Mouse (Mus musculus): ENCODE measurements at regions not wholly inside any gene's neighbourhood (a gene's known extent, or its start where the extent isn't known, plus 50 kb on each side); places are given as distances from the start of the nearest gene placed in this dataset.

DNA sequence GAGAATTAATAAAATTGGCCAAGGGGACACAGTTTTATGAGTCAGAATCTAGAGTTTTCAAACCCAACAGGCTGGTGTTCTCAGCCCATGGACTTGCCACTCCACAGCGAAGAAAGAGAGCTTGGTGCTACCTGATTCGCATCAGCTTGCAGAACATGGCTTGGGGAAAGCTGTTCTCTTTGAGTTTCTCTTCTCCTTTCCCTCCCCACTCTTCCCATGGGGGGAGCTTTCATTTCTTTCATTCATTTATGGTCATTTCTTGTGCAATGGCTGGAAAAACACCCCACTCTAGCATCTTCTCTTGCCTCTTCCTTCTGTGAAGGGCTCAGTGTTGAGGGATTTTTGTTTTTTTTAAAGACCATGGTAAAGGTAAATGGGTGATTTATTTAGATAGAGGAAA, 286.5 kb upstream of the Kif2a start:
- Histone ChIP-seq H3K4me2 (ENCODE audit: low read depth, low read length) (no peak overlapping the region), H3K9ac (replicated peaks; ENCODE audit: low read depth, low read length) (no peak overlapping the region), H3K4me3 (ENCODE audit: low read depth, low read length) (no peak overlapping the region), H3K27ac (ENCODE audit: low read depth) (no peak overlapping the region), H3K36me3 (replicated peaks; ENCODE audit: control insufficient read depth, insufficient read depth, low read length) (no peaks in the 10 kb centered on the region), H3K27me3 (ENCODE audit: control insufficient read depth, insufficient read depth, low read length) (no peaks in the 10 kb centered on the region), H3K9me3 (replicated peaks; ENCODE audit: control insufficient read depth, low read length) (no peaks in the 10 kb centered on the region), H3K4me1 (ENCODE audit: control insufficient read depth, insufficient read depth) (no peaks in the 10 kb centered on the region)
- WGBS: 80% methylated on average over 2 of the region's 2 CpGs
- no peak for DNase-seq (ENCODE audit: low spot score)
- TF ChIP-seq EP300 (IDR thresholded peaks at IDR 0.05; ENCODE audit: low read depth) (no peak), CTCF (IDR thresholded peaks at IDR 0.05; ENCODE audit: low read depth) (no peak)
- no peak for ATAC-seq (ENCODE audit: insufficient read depth, low read depth)

DNA sequence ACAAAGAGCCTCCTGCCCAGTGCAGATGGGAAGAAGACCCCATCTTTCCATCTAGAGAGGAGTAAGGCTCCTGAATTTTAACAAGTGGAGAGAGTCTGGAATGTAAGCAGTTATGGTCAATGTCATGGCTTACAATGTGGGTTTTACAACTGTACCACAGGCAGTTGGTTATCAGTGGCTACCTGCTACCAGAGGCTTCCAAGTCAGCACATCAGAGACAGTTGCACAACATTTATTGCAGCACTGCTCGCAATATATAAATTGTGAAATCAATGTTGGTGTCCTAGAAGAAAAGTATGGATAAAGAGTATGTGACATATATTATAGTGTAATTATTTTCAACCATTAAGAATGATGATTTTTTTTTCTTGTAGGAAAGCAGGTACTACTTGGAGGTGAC, 285.0 kb upstream of the Kif2a start:
- no peaks in the 10 kb centered on the region for H3K36me3 ChIP-seq (replicated peaks; ENCODE audit: control insufficient read depth, insufficient read depth, low read length)
- no peak overlapping the region for H3K4me3 ChIP-seq (ENCODE audit: low read depth, low read length)
- no peak for DNase-seq (ENCODE audit: low spot score)
- H3K4me1 ChIP-seq (ENCODE audit: control insufficient read depth, insufficient read depth): no peaks in the 10 kb centered on the region
- TF ChIP-seq CTCF (IDR thresholded peaks at IDR 0.05; ENCODE audit: low read depth) (no peak), EP300 (IDR thresholded peaks at IDR 0.05; ENCODE audit: low read depth) (no peak)
- no peak overlapping the region for H3K27ac ChIP-seq (ENCODE audit: low read depth)
- no peak overlapping the region for H3K9ac ChIP-seq (replicated peaks; ENCODE audit: low read depth, low read length)
- H3K9me3 ChIP-seq (replicated peaks; ENCODE audit: control insufficient read depth, low read length): no peaks in the 10 kb centered on the region
- H3K4me2 ChIP-seq (ENCODE audit: low read depth, low read length): no peak overlapping the region
- WGBS: 88% methylated on average over 1 of the region's 1 CpGs
- no peak for ATAC-seq (ENCODE audit: insufficient read depth, low read depth)
- no peaks in the 10 kb centered on the region for H3K27me3 ChIP-seq (ENCODE audit: control insufficient read depth, insufficient read depth, low read length)

DNA sequence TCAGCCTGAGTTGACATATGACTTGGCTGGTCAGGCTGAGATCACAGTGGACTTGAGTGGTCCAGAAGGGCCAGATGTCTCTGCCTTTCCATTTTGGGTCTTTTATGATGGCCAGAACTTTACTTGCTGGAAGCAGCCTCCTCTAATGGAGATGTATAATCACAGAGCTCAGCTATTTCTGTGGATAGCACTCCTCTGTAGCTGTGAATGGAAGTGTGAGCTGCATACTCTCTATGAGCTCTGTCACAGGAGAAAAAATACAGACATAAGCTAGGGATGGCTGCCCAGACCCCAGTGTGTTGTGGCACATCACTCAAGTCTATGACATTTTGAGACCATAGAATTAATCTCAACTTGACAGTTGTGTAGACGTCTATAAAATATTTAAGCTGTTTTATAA, 284.3 kb upstream of the Kif2a start:
- Histone ChIP-seq H3K4me3 (ENCODE audit: low read depth, low read length) (no peak overlapping the region), H3K36me3 (replicated peaks; ENCODE audit: control insufficient read depth, insufficient read depth, low read length) (no peaks in the 10 kb centered on the region), H3K9me3 (replicated peaks; ENCODE audit: control insufficient read depth, low read length) (no peaks in the 10 kb centered on the region), H3K4me2 (ENCODE audit: low read depth, low read length) (no peak overlapping the region), H3K4me1 (ENCODE audit: control insufficient read depth, insufficient read depth) (no peaks in the 10 kb centered on the region), H3K9ac (replicated peaks; ENCODE audit: low read depth, low read length) (no peak overlapping the region), H3K27ac (ENCODE audit: low read depth) (no peak overlapping the region), H3K27me3 (ENCODE audit: control insufficient read depth, insufficient read depth, low read length) (no peaks in the 10 kb centered on the region)
- no peak for ATAC-seq (ENCODE audit: insufficient read depth, low read depth)
- TF ChIP-seq CTCF (IDR thresholded peaks at IDR 0.05; ENCODE audit: low read depth) (no peak), EP300 (IDR thresholded peaks at IDR 0.05; ENCODE audit: low read depth) (no peak)
- 80% methylated on average over 1 of the region's 1 CpGs for WGBS
- DNase-seq (ENCODE audit: low spot score): no peak

DNA sequence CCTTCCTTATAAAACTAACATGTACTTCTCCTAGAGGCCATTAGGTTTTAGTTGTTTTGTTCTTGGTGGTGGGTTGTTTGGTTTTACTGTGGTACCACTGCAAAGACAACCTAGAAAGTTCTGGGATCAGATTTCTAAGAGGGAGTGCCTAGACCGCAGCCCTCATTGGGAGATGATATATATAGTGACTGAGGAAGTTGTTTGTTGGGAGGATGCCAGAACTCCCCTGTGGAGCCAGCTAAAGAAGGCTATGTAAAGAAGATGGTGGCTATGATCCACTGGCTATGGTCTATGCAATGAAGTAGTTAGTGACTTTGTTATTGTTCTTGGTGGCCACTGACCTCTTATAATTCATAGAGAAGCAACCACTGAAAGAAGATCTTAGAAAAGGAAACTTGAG, 283.8 kb upstream of the Kif2a start:
- Histone ChIP-seq H3K27me3 (ENCODE audit: control insufficient read depth, insufficient read depth, low read length) (no peaks in the 10 kb centered on the region), H3K36me3 (replicated peaks; ENCODE audit: control insufficient read depth, insufficient read depth, low read length) (no peaks in the 10 kb centered on the region), H3K4me2 (ENCODE audit: low read depth, low read length) (no peak overlapping the region), H3K9ac (replicated peaks; ENCODE audit: low read depth, low read length) (no peak overlapping the region), H3K9me3 (replicated peaks; ENCODE audit: control insufficient read depth, low read length) (no peaks in the 10 kb centered on the region), H3K4me1 (ENCODE audit: control insufficient read depth, insufficient read depth) (no peaks in the 10 kb centered on the region), H3K27ac (ENCODE audit: low read depth) (no peak overlapping the region), H3K4me3 (ENCODE audit: low read depth, low read length) (no peak overlapping the region)
- TF ChIP-seq EP300 (IDR thresholded peaks at IDR 0.05; ENCODE audit: low read depth): no peak
- TF ChIP-seq CTCF (IDR thresholded peaks at IDR 0.05; ENCODE audit: low read depth): no peak
- 21% methylated on average over 1 of the region's 1 CpGs for WGBS
- DNase-seq (ENCODE audit: low spot score) (no peak), ATAC-seq (ENCODE audit: insufficient read depth, low read depth) (no peak)

DNA sequence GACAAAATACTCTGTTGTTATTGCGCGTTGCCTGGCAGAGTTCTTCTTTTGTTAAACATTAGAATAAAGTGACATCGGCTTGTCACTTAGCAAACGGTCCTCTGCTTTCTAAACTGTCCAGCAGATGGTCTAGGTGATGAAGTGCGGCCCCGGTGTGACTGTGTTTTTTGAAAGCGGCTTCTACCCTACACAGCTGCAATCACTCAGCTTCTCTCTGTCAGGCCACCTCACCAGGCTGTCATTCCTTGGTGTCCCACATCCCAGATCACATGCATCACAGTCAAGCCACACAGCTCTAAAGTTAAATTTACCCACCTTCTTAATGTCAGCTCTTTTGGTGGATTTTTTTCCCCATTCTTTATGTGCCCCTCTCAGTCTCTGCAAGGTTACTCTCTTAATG, 282.0 kb upstream of the Kif2a start:
- no peaks in the 10 kb centered on the region for H3K9me3 ChIP-seq (replicated peaks; ENCODE audit: control insufficient read depth, low read length)
- TF ChIP-seq CTCF (IDR thresholded peaks at IDR 0.05; ENCODE audit: low read depth) (no peak), EP300 (IDR thresholded peaks at IDR 0.05; ENCODE audit: low read depth) (no peak)
- H3K9ac ChIP-seq (replicated peaks; ENCODE audit: low read depth, low read length): no peak overlapping the region
- H3K4me1 ChIP-seq (ENCODE audit: control insufficient read depth, insufficient read depth): no peaks in the 10 kb centered on the region
- 44% methylated on average over 7 of the region's 7 CpGs for WGBS
- H3K4me2 ChIP-seq (ENCODE audit: low read depth, low read length): no peak overlapping the region
- ATAC-seq (ENCODE audit: insufficient read depth, low read depth) (no peak), DNase-seq (ENCODE audit: low spot score) (no peak)
- no peak overlapping the region for H3K27ac ChIP-seq (ENCODE audit: low read depth)
- no peaks in the 10 kb centered on the region for H3K27me3 ChIP-seq (ENCODE audit: control insufficient read depth, insufficient read depth, low read length)
- H3K4me3 ChIP-seq (ENCODE audit: low read depth, low read length): no peak overlapping the region
- H3K36me3 ChIP-seq (replicated peaks; ENCODE audit: control insufficient read depth, insufficient read depth, low read length): no peaks in the 10 kb centered on the region

DNA sequence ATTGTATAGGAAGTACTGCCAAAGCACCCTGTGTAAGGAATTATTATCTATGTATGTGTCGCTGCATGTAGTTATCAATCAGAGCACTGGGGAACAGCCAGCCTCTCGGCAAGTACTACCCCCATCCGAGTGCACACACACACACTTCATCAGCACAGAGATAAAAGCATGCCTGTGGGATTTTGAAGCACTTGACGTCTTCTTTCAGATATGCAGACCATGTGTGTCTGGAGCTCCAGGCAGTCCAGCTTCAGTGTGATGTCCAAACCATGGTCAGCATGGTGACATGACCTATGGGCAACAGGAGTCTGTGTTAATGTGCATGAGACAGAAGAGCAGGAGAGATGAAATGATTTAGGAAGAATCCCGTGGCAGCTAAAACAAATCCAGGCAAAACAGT, 281.4 kb upstream of the Kif2a start:
- H3K4me2 ChIP-seq (ENCODE audit: low read depth, low read length): no peak overlapping the region
- H3K9me3 ChIP-seq (replicated peaks; ENCODE audit: control insufficient read depth, low read length): no peaks in the 10 kb centered on the region
- no peak for ATAC-seq (ENCODE audit: insufficient read depth, low read depth)
- no peaks in the 10 kb centered on the region for H3K36me3 ChIP-seq (replicated peaks; ENCODE audit: control insufficient read depth, insufficient read depth, low read length)
- 12% methylated on average over 5 of the region's 5 CpGs for WGBS
- TF ChIP-seq CTCF (IDR thresholded peaks at IDR 0.05; ENCODE audit: low read depth): no peak
- no peak for TF ChIP-seq EP300 (IDR thresholded peaks at IDR 0.05; ENCODE audit: low read depth)
- no peaks in the 10 kb centered on the region for H3K4me1 ChIP-seq (ENCODE audit: control insufficient read depth, insufficient read depth)
- H3K27me3 ChIP-seq (ENCODE audit: control insufficient read depth, insufficient read depth, low read length): no peaks in the 10 kb centered on the region
- H3K27ac ChIP-seq (ENCODE audit: low read depth): no peak overlapping the region
- H3K4me3 ChIP-seq (ENCODE audit: low read depth, low read length): no peak overlapping the region
- DNase-seq (ENCODE audit: low spot score): no peak
- H3K9ac ChIP-seq (replicated peaks; ENCODE audit: low read depth, low read length): no peak overlapping the region
